Mouse (Mus musculus) hindbrain, embryonic 11.5 days (tissue): ENCODE measurements around the gene Kcnk13. TPM values are rescaled to one million over a fixed set of nuclear protein-coding genes. Genes with fewer than 3 reads are reported as not detected.

Source experiments
- ATAC-seq: fragments of 200-750 bp; cut with Nextera tagmentation; 2 replicates; pipeline ENCODE4 v1.8.0; 2017; ENCODE audit warnings: mild to moderate bottlenecking, moderate TSS enrichment, moderate library complexity; ENCODE audit not compliant: low FRiP score
- DNase-seq: peaks from one replicate; pipeline ENCODE4 v3.0.0-alpha.2; 2015; ENCODE audit warnings: low spot score
- H3K27ac ChIP-seq: fragments of 300-500 bp; sonication (generic); 2 replicates; pipeline ENCODE4 v1.5.1; 2014; ENCODE audit warnings: mild to moderate bottlenecking, low read depth, low read length
- H3K27me3 ChIP-seq: fragments of 300-500 bp; sonication (generic); 2 replicates; pipeline ENCODE4 v1.6.1; 2014; ENCODE audit warnings: mild to moderate bottlenecking, low read length, moderate library complexity, mixed read lengths; ENCODE audit not compliant: control insufficient read depth, insufficient read depth
- H3K36me3 ChIP-seq: fragments of 300-500 bp; sonication (generic); 2 replicates; pipeline ENCODE4 v1.6.1; 2014; ENCODE audit warnings: mild to moderate bottlenecking, low read length, moderate library complexity, mixed read lengths; ENCODE audit not compliant: control insufficient read depth, insufficient read depth
- H3K4me1 ChIP-seq: fragments of 300-500 bp; sonication (generic); replicated peaks from 2 replicates; pipeline ENCODE4 v1.6.1; 2014; ENCODE audit warnings: low read length, mixed read lengths; ENCODE audit not compliant: control insufficient read depth, insufficient read depth
- H3K4me2 ChIP-seq: fragments of 300-500 bp; sonication (generic); replicated peaks from 2 replicates; pipeline ENCODE4 v1.6.1; 2014; ENCODE audit warnings: mild to moderate bottlenecking, low read depth, low read length
- H3K4me3 ChIP-seq: fragments of 300-500 bp; sonication (generic); 2 replicates; pipeline ENCODE4 v1.5.1; 2014; ENCODE audit warnings: low read depth, low read length
- H3K9ac ChIP-seq: fragments of 300-500 bp; sonication (generic); 2 replicates; pipeline ENCODE4 v1.6.1; 2014; ENCODE audit warnings: low read depth, low read length
- H3K9me3 ChIP-seq: fragments of 300-500 bp; sonication (generic); 2 replicates; pipeline ENCODE4 v1.6.1; 2016; ENCODE audit warnings: low read length; ENCODE audit not compliant: control insufficient read depth
- WGBS: fragments of 180-500 bp; shearing (Covaris S2); extraction: QIAGEN DNeasy Blood & Tissue Kit; methylation state at CpG from one replicate; pipeline ENCODE4 v1.1.7; 2014; 5-methylcytosine and 5-hydroxymethylcytosine counted together
- polyA plus RNA-seq: library from polyadenylated mRNA; unstranded; fragments of >200 nt; fragmentation: Nextera tagmentation; extraction: Ambion mirVana; gene quantifications from 2 replicates; pipeline ENCODE4 v1.2.1, GENCODE M21; 2014

Gene Kcnk13
- polyA plus RNA-seq, 1 experiment from 2014 or later = 0.20 TPM

DNA sequence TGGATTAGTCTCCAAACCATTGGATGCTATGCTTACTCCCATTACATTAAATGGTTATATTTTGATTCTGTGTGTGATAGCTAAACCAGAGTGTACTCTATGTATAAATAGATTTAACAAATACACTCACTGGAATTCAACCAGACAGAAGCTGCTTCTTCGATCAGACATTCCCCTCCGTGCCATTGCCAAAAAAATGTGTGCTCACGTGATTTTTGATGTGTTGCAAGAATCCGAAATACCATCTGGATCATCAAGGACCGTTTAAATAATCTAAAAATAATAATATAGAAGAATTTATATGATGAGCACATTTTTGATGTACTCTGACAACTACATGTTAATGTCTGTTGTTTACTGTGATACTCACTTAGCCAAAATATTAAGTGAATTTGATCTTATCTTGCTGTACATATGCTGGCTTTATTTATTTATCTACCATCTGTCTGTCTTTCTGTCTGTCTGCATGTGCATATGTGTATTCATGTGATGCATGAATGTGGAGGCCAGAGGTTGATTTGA lies 74.5 kb downstream of the Kcnk13 start:
- Histone ChIP-seq H3K4me3 (no peak overlapping the region), H3K4me2 (no peak overlapping the region), H3K36me3 (no peaks in the 10 kb centered on the region), H3K27me3 (no peaks in the 10 kb centered on the region), H3K9me3 (no peaks in the 10 kb centered on the region), H3K27ac (no peak overlapping the region), H3K4me1 (no peaks in the 10 kb centered on the region), H3K9ac (no peak overlapping the region)
- ATAC-seq = no peak
- WGBS = 90% methylated on average over 5 of the region's 5 CpGs
- DNase-seq = no peak

DNA sequence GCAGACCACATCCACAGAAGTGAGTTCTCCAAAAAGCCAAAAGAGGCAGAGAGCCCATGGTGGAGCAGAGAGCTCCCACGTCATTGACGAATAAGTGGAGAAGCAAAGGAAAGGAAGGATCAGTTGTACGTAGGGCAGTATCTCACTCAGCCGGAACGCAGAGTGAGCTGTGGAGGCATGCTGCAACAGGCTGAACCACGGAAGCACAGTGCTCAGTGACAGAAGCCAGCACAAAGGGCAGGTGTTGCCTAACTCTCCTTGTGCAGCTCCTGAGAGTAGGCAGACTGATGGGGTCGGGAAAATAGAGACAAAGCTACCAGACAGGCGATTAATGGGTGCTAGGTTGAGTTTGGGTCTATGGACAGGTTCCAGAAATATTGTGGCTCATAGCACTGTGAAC lies 77.8 kb downstream of the Kcnk13 start:
- H3K27ac ChIP-seq = no peak overlapping the region
- DNase-seq (no peak), ATAC-seq (no peak)
- H3K27me3 ChIP-seq = no peaks in the 10 kb centered on the region
- H3K4me3 ChIP-seq = no peak overlapping the region
- no peaks in the 10 kb centered on the region for H3K4me1 ChIP-seq
- no peak overlapping the region for H3K4me2 ChIP-seq
- H3K9ac ChIP-seq = no peak overlapping the region
- no peaks in the 10 kb centered on the region for H3K36me3 ChIP-seq
- H3K9me3 ChIP-seq = no peaks in the 10 kb centered on the region
- 78% methylated on average over 8 of the region's 8 CpGs for WGBS

DNA sequence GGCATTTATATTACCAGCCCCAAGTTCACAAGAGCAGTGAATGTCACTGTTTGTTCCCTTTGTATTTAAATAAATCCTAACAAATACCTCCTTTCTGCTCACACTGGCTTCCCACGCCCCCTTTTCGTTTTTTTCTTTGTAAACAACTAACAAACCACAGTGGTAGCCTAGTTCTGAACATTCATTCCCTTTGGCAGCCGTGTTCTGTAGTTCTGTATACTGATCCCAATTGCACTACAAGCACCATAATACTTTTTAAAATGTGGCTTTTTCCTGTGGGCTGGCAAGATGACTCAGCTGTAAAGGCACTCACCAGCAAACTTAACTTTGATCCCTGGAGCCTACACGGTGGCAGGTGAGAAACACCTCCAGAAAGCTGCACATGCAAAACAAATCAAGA lies 80.4 kb downstream of the Kcnk13 start:
- Histone ChIP-seq H3K4me3 (no peak overlapping the region), H3K36me3 (no peaks in the 10 kb centered on the region), H3K4me1 (no peaks in the 10 kb centered on the region), H3K9ac (no peak overlapping the region), H3K4me2 (no peak overlapping the region), H3K27ac (no peak overlapping the region), H3K27me3 (no peaks in the 10 kb centered on the region), H3K9me3 (no peaks in the 10 kb centered on the region)
- no peak for DNase-seq
- whole genome bisulfite sequencing = 83% methylated on average over 4 of the region's 4 CpGs
- ATAC-seq = no peak

DNA sequence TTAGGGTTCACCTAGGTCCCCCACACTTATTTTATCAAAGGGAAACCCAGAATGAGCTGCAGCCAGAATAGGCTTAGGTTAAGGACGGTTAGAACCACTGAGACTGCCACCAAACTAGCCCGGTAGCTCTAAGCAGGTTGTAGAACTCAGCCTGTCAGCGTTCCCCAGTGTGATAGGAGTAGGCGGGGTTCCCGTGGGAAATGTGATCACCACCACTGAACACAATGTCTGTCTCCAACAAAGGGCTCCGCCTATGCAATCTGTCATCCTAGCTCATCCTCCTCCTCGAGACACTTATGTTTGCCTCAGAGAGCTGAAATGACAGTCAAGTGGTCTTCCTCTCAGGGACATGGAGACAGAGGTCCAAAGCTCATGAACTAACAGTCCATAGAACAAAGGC lies 86.3 kb downstream of the Kcnk13 start:
- Histone ChIP-seq H3K27me3 (no peaks in the 10 kb centered on the region), H3K4me2 (no peak overlapping the region), H3K9ac (no peak overlapping the region), H3K9me3 (no peaks in the 10 kb centered on the region), H3K27ac (no peak overlapping the region), H3K4me3 (no peak overlapping the region), H3K4me1 (no peaks in the 10 kb centered on the region), H3K36me3 (no peaks in the 10 kb centered on the region)
- 68% methylated on average over 7 of the region's 7 CpGs for WGBS
- ATAC-seq (no peak), DNase-seq (no peak)

DNA sequence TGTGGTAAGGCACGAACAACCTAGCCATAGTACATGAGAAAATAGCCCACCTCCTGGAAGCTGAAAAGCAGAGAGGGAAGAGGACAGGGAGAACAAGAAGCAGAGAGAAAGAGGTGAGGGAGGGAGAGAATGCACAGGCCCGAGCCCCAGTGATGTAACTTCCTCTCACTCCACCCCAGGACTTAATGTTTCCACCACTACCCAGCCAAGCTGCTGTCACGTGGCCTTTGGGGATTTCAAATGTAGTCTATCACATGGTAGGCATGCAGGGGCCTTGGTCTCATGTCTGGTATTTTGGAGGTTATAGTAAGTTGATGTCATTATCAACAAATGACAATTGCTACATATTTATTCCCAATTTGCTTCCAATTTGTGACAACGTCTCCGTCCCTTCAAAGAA lies 89.3 kb downstream of the Kcnk13 start:
- 87% methylated on average over 5 of the region's 5 CpGs for WGBS
- no peak overlapping the region for H3K4me2 ChIP-seq
- DNase-seq = no peak
- H3K36me3 ChIP-seq = no peaks in the 10 kb centered on the region
- no peaks in the 10 kb centered on the region for H3K27me3 ChIP-seq
- no peak overlapping the region for H3K4me3 ChIP-seq
- no peak overlapping the region for H3K9ac ChIP-seq
- no peak overlapping the region for H3K27ac ChIP-seq
- H3K4me1 ChIP-seq = no peaks in the 10 kb centered on the region
- no peaks in the 10 kb centered on the region for H3K9me3 ChIP-seq
- no peak for ATAC-seq

DNA sequence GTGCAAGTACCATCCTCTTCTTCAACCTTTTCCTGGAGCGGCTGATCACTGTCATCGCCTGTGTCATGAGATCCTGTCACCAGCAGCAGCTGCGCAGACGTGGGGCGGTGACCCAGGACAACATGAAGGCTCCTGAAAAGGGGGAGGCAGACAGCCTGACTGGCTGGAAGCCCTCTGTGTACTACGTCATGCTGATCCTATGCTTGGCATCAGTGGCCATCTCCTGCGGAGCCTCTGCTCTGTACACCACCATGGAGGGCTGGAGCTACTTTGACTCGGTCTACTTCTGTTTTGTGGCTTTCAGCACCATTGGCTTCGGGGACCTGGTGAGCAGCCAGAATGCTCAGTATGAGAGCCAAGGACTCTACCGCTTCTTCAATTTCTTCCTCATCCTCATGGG lies 96.8 kb downstream of the Kcnk13 start:
- ATAC-seq = no peak
- Histone ChIP-seq H3K9ac (no peak overlapping the region), H3K27me3 (no peaks in the 10 kb centered on the region), H3K36me3 (no peaks in the 10 kb centered on the region), H3K4me2 (no peak overlapping the region), H3K4me3 (no peak overlapping the region), H3K27ac (no peak overlapping the region), H3K4me1 (no peaks in the 10 kb centered on the region), H3K9me3 (no peaks in the 10 kb centered on the region)
- DNase-seq = no peak
- 93% methylated on average over 10 of the region's 10 CpGs for WGBS

DNA sequence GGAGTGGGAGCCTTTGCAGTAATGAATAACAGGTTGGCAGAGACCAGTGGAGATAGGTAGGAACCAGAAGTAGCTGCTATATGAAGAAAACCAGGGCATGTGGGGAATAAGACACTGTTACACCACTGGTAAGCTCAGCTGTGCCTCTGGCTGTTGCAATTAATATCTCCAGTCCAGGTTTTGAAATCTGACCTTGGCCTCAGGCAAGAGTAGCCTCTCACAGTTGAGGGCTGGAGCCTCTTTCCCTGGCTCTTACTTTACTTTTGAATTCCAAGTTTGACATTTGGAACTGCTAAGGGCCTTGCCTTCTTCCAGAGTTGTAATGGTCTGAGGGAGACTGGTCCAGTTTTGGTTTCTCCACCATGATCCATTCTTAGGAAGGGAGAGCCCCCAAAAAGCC lies 97.5 kb downstream of the Kcnk13 start:
- no peak overlapping the region for H3K4me3 ChIP-seq
- no peaks in the 10 kb centered on the region for H3K27me3 ChIP-seq
- no peaks in the 10 kb centered on the region for H3K4me1 ChIP-seq
- no peak overlapping the region for H3K27ac ChIP-seq
- DNase-seq = no peak
- H3K4me2 ChIP-seq = no peak overlapping the region
- no peak for ATAC-seq
- no peaks in the 10 kb centered on the region for H3K36me3 ChIP-seq
- H3K9ac ChIP-seq = no peak overlapping the region
- no peaks in the 10 kb centered on the region for H3K9me3 ChIP-seq

DNA sequence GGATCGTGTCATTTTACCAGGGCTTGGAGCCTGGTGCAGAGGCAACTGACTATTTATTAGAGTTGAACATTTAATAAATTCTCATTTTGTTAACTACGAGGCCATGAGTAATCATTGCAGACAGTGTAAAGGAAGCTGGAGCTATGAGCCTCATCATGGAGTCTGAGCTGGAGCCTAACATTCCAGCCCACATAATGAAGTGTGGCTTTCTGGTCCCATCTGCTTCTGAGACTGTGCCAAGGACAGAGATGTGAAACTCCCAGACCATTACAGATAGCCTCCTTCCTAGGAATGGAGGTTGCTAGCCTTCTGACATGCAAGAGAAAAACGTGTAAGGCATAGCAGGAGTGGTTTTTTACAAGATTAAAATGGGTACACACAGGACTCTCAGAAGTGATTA lies 98.3 kb downstream of the Kcnk13 start:
- H3K9ac ChIP-seq = no peak overlapping the region
- H3K4me2 ChIP-seq = no peak overlapping the region
- ATAC-seq (no peak), DNase-seq (no peak)
- WGBS = 77% methylated on average over 3 of the region's 3 CpGs
- H3K36me3 ChIP-seq = no peaks in the 10 kb centered on the region
- no peak overlapping the region for H3K4me3 ChIP-seq
- H3K4me1 ChIP-seq = no peaks in the 10 kb centered on the region
- H3K9me3 ChIP-seq = no peaks in the 10 kb centered on the region
- H3K27ac ChIP-seq = no peak overlapping the region
- H3K27me3 ChIP-seq = no peaks in the 10 kb centered on the region

DNA sequence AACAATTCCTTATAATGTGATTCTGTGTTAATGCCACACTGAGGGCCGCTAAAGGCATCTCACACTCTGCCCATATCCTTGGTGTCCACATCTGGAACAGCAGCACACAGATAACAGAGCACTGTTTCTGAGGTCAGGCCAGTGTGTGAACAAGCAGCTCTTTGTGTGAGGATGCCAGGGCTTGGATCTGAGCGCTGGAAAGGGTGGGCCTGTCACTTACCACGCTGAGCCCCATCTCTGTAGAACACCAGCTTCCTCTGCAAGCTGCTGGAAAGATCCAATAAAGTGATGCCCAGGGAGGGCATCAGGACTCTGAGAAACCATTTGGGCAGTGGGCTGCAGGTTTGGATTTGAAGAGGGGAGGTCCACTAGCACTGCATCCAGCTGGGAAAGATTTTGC lies 100.8 kb downstream of the Kcnk13 start:
- no peak for ATAC-seq
- no peak overlapping the region for H3K9ac ChIP-seq
- H3K36me3 ChIP-seq = no peaks in the 10 kb centered on the region

More for the DNA sequence above, 100.8 kb downstream of the Kcnk13 start:
- WGBS = 68% methylated on average over 3 of the region's 3 CpGs
- no peak overlapping the region for H3K4me3 ChIP-seq
- H3K4me2 ChIP-seq = no peak overlapping the region
- no peaks in the 10 kb centered on the region for H3K9me3 ChIP-seq
- DNase-seq = no peak
- H3K27ac ChIP-seq = no peak overlapping the region
- H3K27me3 ChIP-seq = no peaks in the 10 kb centered on the region
- H3K4me1 ChIP-seq = no peaks in the 10 kb centered on the region
